Mouse (Mus musculus): Measurements from ENCODE around the gene Ipcef1. TPM values are rescaled to one million over a fixed set of nuclear protein-coding genes. Genes with fewer than 3 reads are reported as not detected.

Ipcef1 gene
- 147 TPM for polyA plus RNA-seq (2017; shearing (Covaris generic))

GRCm38 (mm10) chr10:7052315-7053017 is at the start of gene Ipcef1:
TSS of gene Ipcef1 (minus strand) at chr10:7052478.

Other genes with a start within 250 kb of the Ipcef1 start
- 6.6 TPM for gene Cnksr3, start 159.8 kb upstream of the Ipcef1 start, polyA plus RNA-seq (2017; shearing (Covaris generic))